Mouse (Mus musculus) megakaryocyte, embryonic 14.5 days (primary cell): ENCODE measurements around the gene Gnat2.

Source experiments
- FLI1 ChIP-seq: IDR thresholded peaks from 2 replicates; pipeline ENCODE4 v1.6.1; 2012; ENCODE audit warnings: low read length, inconsistent platforms, mixed read lengths
- GATA1 ChIP-seq: IDR thresholded peaks from 3 replicates; pipeline ENCODE4 v1.6.1; 2012; ENCODE audit warnings: mixed read lengths, low read length, inconsistent platforms, borderline replicate concordance

DNA sequence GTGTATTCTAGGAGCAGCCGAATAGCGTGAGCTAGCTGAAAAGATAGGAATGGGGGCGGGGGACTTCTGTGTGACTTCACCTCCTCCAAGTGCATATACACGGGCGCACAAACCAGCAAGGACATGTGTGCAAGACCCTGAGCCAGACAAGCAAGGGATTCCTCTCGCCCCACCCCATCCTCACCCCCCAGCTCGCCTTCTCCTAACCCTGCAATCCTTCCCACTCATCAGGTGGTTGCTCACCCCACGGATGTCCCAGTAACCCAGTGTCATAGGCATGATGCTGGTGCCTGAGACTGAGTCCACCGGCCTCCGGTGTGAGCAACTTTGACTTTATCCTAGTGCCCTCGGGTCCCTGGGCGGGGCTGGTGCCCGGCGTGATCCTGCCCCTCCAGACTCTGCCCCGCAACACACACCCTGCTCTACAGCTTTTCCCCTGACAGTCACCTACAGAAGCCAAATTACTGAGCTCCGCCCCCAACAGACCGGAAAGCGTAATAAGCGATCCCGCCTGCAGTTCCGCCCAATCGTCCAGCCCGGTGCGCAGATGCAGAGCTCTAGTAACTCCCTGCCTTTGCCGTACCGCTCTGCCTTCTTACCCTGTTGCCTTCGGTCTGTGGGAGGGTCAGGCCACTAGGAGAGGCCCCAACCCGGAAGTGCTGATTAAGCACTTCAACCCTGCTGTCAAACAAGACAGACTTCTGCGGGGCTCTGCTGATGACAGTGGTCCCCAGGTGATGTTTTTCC is 48.0 kb upstream of the Gnat2 start, which contains the start of gene Gstm4:
- no peak for TF ChIP-seq GATA1
- TF ChIP-seq FLI1 = no peak
